Mouse (Mus musculus): Measurements from ENCODE around the gene Nf2. TPM values are rescaled to one million over a fixed set of nuclear protein-coding genes. Genes with fewer than 3 reads are reported as not detected.

Nf2 gene
- polyA plus RNA-seq (2012; fragmentation: generic; extraction: Trizol) = 10 to 100 TPM in 1 of 2 experiments, 1 to 10 TPM in 1; 9.6 to 38.1 TPM

DNA sequence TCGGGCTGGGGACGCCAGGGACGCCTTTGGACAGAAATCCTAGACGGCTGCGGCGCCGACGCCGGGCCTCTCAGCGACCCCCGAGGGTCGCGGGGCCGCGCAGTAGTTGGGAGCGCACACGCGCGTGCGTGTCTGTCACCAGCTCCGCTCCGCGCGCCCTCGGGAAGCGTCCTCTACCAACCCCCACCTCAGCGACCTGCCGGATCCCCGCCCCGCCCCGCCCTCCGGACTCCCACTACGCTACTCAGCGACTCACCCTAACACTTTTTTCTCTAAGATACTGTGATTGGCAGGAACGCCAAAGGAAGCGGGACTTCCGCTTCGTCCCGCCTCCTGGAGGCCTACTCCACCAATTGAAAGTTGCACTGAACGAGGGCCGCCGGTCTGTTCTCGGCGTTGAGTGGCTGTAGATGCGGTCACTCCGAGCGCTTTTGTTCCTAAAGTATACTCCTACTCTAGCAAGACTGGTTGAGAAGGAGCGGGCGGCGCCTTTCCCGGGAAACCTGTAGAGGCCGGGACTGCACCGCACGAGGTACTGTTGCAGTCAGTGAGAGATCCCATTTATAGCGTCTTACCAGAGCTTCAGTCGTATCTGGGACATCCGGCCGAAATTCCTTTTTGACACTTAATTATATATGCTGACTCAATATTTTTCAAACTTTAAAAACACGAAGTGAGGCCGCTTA is at the start of gene Nf2:
Gene Nf2 (minus strand): TSS at position 279 of the 686 bp plus-strand sequence.

DNA sequence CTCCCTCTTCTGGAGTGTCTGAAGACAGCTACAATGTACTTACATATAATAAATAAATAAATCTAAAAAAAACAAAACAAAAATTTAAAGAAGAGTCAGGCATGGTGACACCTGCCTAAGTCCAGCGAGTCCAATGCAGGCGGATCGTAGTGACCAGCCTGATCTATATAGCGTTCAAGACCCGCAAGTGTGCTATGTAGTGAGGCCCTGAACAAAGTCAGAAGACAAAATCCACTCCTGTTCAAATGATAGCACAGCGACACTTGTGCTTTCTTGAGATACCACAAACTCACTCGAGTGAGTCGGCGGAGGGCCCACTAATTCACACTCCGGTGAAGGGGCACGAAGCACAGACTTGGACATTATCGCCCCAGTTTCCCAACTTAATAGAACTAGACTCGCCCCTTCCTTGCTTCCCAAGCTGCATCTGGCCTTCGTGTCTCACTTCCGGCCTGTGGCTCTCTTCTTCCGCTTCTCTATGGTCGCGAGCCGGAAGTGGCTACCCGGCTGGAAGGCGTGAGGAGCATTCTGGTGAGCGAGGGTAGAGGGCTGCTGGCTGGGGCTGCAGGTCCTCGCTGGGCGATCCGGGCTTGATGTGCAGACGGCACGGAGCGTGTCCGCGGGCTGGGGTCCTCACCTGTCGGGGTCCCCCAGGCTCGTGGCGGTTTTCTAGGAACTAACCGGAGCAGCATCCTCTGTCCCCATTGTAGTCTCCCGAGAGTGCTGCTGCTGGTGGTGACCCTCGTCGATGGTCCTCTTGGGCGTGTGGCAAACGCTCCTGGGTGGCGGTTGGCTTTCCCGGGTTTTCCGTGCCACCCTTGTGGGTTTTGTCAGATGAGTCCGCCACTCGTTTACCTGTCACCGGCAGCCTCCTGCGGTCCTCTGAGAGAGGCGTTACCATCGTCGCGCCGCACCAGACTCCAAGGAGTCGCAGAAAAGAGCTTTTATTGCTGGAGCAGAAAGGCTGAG is 45.8 kb upstream of the Nf2 start, which contains the start of gene Thoc5:
Gene Thoc5 (plus strand): TSS at position 473 of the 969 bp plus-strand sequence.

DNA sequence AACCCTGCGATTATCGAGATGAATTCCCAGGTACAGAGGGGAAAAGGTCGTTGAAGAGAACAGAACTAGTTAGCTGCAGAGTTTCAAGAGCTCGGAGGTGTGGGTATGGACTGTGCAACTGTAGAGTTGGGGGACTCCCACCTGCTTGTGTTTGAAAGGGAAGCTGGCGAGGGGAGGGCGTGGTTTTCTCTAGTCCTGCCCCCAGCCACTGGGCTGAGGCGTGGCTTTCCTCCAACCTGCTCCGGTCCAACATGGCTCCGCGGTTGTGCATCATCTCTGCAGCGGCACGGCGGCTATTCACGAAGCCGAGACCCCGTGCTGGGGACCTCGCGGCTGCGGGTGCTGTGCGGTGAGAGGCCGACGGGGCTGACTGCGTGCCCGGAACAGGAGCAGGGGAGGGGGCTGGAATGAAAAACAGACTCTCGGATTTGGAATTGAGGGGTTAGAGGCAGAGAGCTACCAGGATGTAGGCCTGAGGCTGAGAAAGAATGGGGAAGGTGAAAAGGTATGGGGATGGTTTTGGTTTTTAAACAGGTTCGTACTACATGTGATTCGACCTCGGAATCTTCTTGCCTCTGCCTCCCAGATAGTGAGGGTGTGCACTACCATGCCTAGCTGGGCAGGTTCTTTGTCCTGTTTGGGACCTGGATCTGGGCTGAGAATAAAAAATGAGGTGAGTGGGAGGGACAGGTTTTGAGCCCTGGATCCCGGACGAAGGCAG is 24.6 kb upstream of the Nf2 start, which contains the start of gene Nipsnap1:
Gene Nipsnap1 (plus strand): TSS at position 197 of the 721 bp plus-strand sequence.

DNA sequence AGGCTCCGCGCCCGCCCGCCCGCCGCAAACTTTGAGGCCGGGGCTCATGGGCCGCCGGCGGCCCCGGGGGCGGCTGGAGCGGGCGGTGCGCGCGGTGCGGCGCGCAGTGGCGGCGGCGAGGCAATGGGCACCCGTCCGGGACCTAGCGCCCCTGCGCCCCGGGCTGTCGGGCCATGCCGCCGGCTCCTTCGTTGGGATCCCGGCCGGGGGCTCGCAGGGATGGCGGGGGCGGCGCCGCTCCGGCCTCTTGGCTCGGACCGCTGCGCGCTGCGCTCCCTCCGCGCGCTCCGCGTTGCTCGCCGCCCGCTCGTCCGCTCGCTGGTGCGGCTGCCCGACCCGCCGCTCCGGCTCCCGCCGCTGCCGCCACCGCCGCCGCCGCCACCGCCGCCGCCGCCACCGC is 102.6 kb downstream of the Nf2 start, which contains the start of gene Cabp7:
Gene Cabp7 (minus strand): TSS at position 46 of the 400 bp plus-strand sequence.

Other genes with a start within 250 kb of the Nf2 start
- not detected for gene Gm11032, start 229.5 kb downstream of the Nf2 start, polyA plus RNA-seq (2012; fragmentation: generic; extraction: Trizol)
- 10 to 100 TPM; 23.3 to 24.8 TPM for gene Ascc2, start 211.8 kb downstream of the Nf2 start, polyA plus RNA-seq (2012; fragmentation: generic; extraction: Trizol)
- 1,000 to 10,000 TPM in 1 of 2 experiments, 100 to 1,000 TPM in 1; 830 to 1,141 TPM for gene Uqcr10, start 145.2 kb downstream of the Nf2 start, polyA plus RNA-seq (2012; fragmentation: generic; extraction: Trizol)
- 10 to 100 TPM; 51.7 to 78.9 TPM for gene Zmat5, start 144.9 kb downstream of the Nf2 start, polyA plus RNA-seq (2012; fragmentation: generic; extraction: Trizol)
- under 1 TPM; 0.09 to 0.21 TPM for gene Cabp7, start 102.8 kb downstream of the Nf2 start, polyA plus RNA-seq (2012; fragmentation: generic; extraction: Trizol)
- gene Nipsnap1, start 24.4 kb upstream of the Nf2 start, polyA plus RNA-seq (2012; fragmentation: generic; extraction: Trizol) = 10 to 100 TPM in 1 of 2 experiments, 1 to 10 TPM in 1; 6.7 to 11.4 TPM
- gene Thoc5, start 45.8 kb upstream of the Nf2 start, polyA plus RNA-seq (2012; fragmentation: generic; extraction: Trizol) = 10 to 100 TPM; 35.7 to 37.1 TPM
- under 1 TPM in 1 of 2 experiments, not detected in 1; 0.04 TPM for gene Nefh, start 98.5 kb upstream of the Nf2 start, polyA plus RNA-seq (2012; fragmentation: generic; extraction: Trizol)
- 10 to 100 TPM; 25.8 to 50.7 TPM for gene Ap1b1, start 137.3 kb upstream of the Nf2 start, polyA plus RNA-seq (2012; fragmentation: generic; extraction: Trizol)
- gene Rasl10a, start 208.6 kb upstream of the Nf2 start, polyA plus RNA-seq (2012; fragmentation: generic; extraction: Trizol) = under 1 TPM; 0.06 to 0.17 TPM
- 10 to 100 TPM; 66.5 to 86.7 TPM for gene Gas2l1, start 215.8 kb upstream of the Nf2 start, polyA plus RNA-seq (2012; fragmentation: generic; extraction: Trizol)
- 10 to 100 TPM; 18.0 to 25.3 TPM for gene Rhbdd3, start 249.4 kb upstream of the Nf2 start, polyA plus RNA-seq (2012; fragmentation: generic; extraction: Trizol)
- gene Ewsr1, start 249.7 kb upstream of the Nf2 start, polyA plus RNA-seq (2012; fragmentation: generic; extraction: Trizol) = 100 to 1,000 TPM in 1 of 2 experiments, 10 to 100 TPM in 1; 45.9 to 155 TPM

Measured in C3H10T1/2 (cell line).